Mouse (Mus musculus): ENCODE results near the gene Fnbp1.

GRCm38 (mm10) chr2:31023940-31024339, 117.9 kb downstream of the Fnbp1 start:
- TF ChIP-seq CTCF (conservative IDR thresholded peaks at IDR 0.05; ENCODE audit: insufficient read depth, insufficient read length, low read depth, low read length), result no peak
- TF ChIP-seq POLR2A (IDR thresholded peaks at IDR 0.05; ENCODE audit: low read depth, low read length), result no peak
